In genomic region chr5:35894295-35895047, GRCm38 (mm10) we compare ENCODE assay signal across 8 mouse cellular contexts. TPM values are rescaled to one million over a fixed set of nuclear protein-coding genes. Genes with fewer than 3 reads are reported as not detected.
DNase-seq lines count a peak whose midpoint lies in the region; ATAC-seq and TF ChIP-seq lines count a peak whose summit lies in the region.

No protein-coding gene starts in this region.

- ATAC-seq in embryonic facial prominence, embryonic 14.5 days (ENCODE audit: low read depth), result no peak
- ATAC-seq in heart, postnatal 0 days (ENCODE audit: insufficient read depth, low read depth), result no peak
- ATAC-seq in midbrain, embryonic 12.5 days (ENCODE audit: low FRiP score, low read depth), result no peak
- no peak for ATAC-seq in megakaryocyte, adult 5-6 weeks (ENCODE audit: poor library complexity, severe bottlenecking)

- peak overlapping the region; percentile 94 for H3K9ac ChIP-seq in embryonic facial prominence, embryonic 14.5 days (ENCODE audit: low read depth, low read length)
- H3K9ac ChIP-seq in heart, postnatal 0 days (replicated peaks; ENCODE audit: low read depth, low read length), result peak overlapping the region; percentile 82
- peak overlapping the region; percentile 95 for H3K9ac ChIP-seq in midbrain, embryonic 12.5 days (replicated peaks)

- peak overlapping the region; percentile 87 for H3K4me3 ChIP-seq in embryonic facial prominence, embryonic 14.5 days (ENCODE audit: low read depth, low read length)
- H3K4me3 ChIP-seq in heart, postnatal 0 days (ENCODE audit: low read depth, low read length), result peak overlapping the region; percentile 70
- H3K4me3 ChIP-seq in midbrain, embryonic 12.5 days, result peak overlapping the region; percentile 84

- peaks cover 25% of the 10 kb centered on the region for H3K4me1 ChIP-seq in embryonic facial prominence, embryonic 14.5 days (ENCODE audit: control insufficient read depth, insufficient read depth, low read length)
- H3K4me1 ChIP-seq in heart, postnatal 0 days (ENCODE audit: control insufficient read depth, insufficient read depth), result peaks cover 42% of the 10 kb centered on the region
- peaks cover 41% of the 10 kb centered on the region for H3K4me1 ChIP-seq in midbrain, embryonic 12.5 days

- H3K27ac ChIP-seq in embryonic facial prominence, embryonic 14.5 days (replicated peaks; ENCODE audit: low read depth, low read length), result peak overlapping the region; percentile 64
- H3K27ac ChIP-seq in heart, postnatal 0 days (ENCODE audit: low read depth), result peak overlapping the region; percentile 79
- H3K27ac ChIP-seq in midbrain, embryonic 12.5 days (replicated peaks), result peak overlapping the region; percentile 83; the same call in 1 of the 2 replicates

- 5% methylated on average over 25 of the region's 30 CpGs for WGBS in embryonic facial prominence, embryonic 14.5 days
- 6% methylated on average over 29 of the region's 30 CpGs for WGBS in heart, postnatal 0 days
- WGBS in midbrain, embryonic 12.5 days, result 8% methylated on average over 30 of the region's 30 CpGs

- no peaks in the 10 kb centered on the region for H3K27me3 ChIP-seq in embryonic facial prominence, embryonic 14.5 days (replicated peaks; ENCODE audit: control insufficient read depth, insufficient read depth, low read length)
- 0 out of 2 replicates have a peak, but pooled peaks cover 5% of the 10 kb centered on the region for H3K27me3 ChIP-seq in heart, postnatal 0 days (ENCODE audit: control insufficient read depth, insufficient read depth, low read length)
- H3K27me3 ChIP-seq in midbrain, embryonic 12.5 days, result peaks cover 22% of the 10 kb centered on the region

- TF ChIP-seq CTCF in heart, postnatal 0 days (IDR thresholded peaks at IDR 0.05; ENCODE audit: low read depth), result no peak

- H3K4me2 ChIP-seq in embryonic facial prominence, embryonic 14.5 days (ENCODE audit: low read depth, low read length), result peak overlapping the region; percentile 71
- H3K4me2 ChIP-seq in heart, postnatal 0 days (ENCODE audit: low read depth, low read length), result peak overlapping the region; percentile 95
- peak overlapping the region; percentile 93 for H3K4me2 ChIP-seq in midbrain, embryonic 12.5 days (replicated peaks)

- no peaks in the 10 kb centered on the region for H3K36me3 ChIP-seq in embryonic facial prominence, embryonic 14.5 days (ENCODE audit: control insufficient read depth, insufficient read depth, low read length)
- no peaks in the 10 kb centered on the region for H3K36me3 ChIP-seq in heart, postnatal 0 days (replicated peaks; ENCODE audit: control insufficient read depth, insufficient read depth, low read length)
- no peaks in the 10 kb centered on the region for H3K36me3 ChIP-seq in midbrain, embryonic 12.5 days

- no peak for TF ChIP-seq EP300 in heart, postnatal 0 days (IDR thresholded peaks at IDR 0.05; ENCODE audit: low read depth)

- DNase-seq in gastrocnemius, adult 18-20 months (ENCODE audit: low spot score), result peak; percentile 75
- no peak for DNase-seq in gastrocnemius, postnatal 36 days
- DNase-seq in embryonic facial prominence, embryonic 14.5 days (ENCODE audit: low spot score), result peak; percentile 89
- no peak for DNase-seq in heart, postnatal 0 days (ENCODE audit: low spot score)
- DNase-seq in kidney, postnatal 25 days, result peak; percentile 48 to 79
- no peak for DNase-seq in thymus, postnatal 36 days

- intact Hi-C loops in gastrocnemius, postnatal 36 days (cut with DNase I), result no loop called here

- H3K9me3 ChIP-seq in embryonic facial prominence, embryonic 14.5 days (ENCODE audit: control insufficient read depth, low read length), result no peaks in the 10 kb centered on the region
- H3K9me3 ChIP-seq in heart, postnatal 0 days (replicated peaks; ENCODE audit: control insufficient read depth, low read length), result no peaks in the 10 kb centered on the region
- no peaks in the 10 kb centered on the region for H3K9me3 ChIP-seq in midbrain, embryonic 12.5 days

RNA-seq across cellular contexts. Expression of gene Afap1, which starts 1.4 kb away (rescaled TPM):
- 1 to 10 TPM; 5.8 to 7.8 TPM for total RNA-seq in gastrocnemius, adult 18-20 months (2021)
- total RNA-seq in gastrocnemius, postnatal 36 days (2021), result 1 to 10 TPM; 6.3 to 6.9 TPM
- polyA plus RNA-seq in embryonic facial prominence, embryonic 14.5 days (2014; fragmentation: Nextera tagmentation; extraction: Ambion mirVana), result 24.7 and 28.0 TPM in 2 replicates
- 25.9 and 30.3 TPM in 2 replicates for total RNA-seq in heart, postnatal 0 days (2014; rRNA removed; ENCODE audit: low replicate concordance)
- 13.6 and 14.9 TPM in 2 replicates for polyA plus RNA-seq in heart, postnatal 0 days (2015; fragmentation: Nextera tagmentation; extraction: Ambion mirVana)
- 60.7 and 64.6 TPM in 2 replicates for polyA plus RNA-seq in midbrain, embryonic 12.5 days (2016; fragmentation: Nextera tagmentation; extraction: Ambion mirVana)
- 2.6 and 2.7 TPM in 2 replicates for total RNA-seq in megakaryocyte, adult 5-6 weeks (2015)
- total RNA-seq in megakaryocyte, adult 5-6 weeks (2017), result 2.0 and 3.1 TPM in 2 replicates

Comparison
In these comparisons a context has a peak if more than half of its experiments do, and no peak if none do; other contexts are left out.
1. DNase-seq: peak in gastrocnemius, adult 18-20 months (single experiment), embryonic facial prominence, embryonic 14.5 days (single experiment) and kidney, postnatal 25 days (2 of 2); none in gastrocnemius, postnatal 36 days (0 of 2), heart, postnatal 0 days (single experiment) and thymus, postnatal 36 days (0 of 2).
2. Peak in every context shown above with its lines, with median percentiles within 50 percentile points of each other: H3K27ac ChIP-seq, H3K4me2 ChIP-seq, H3K4me3 ChIP-seq and H3K9ac ChIP-seq.